Mouse (Mus musculus): ENCODE results near the gene Elf4.

- TF ChIP-seq POLR2A (IDR thresholded peaks at IDR 0.05; ENCODE audit: insufficient read depth, low read depth, low read length) (no peak), CTCF (IDR thresholded peaks at IDR 0.05) (no peak), EP300 (IDR thresholded peaks at IDR 0.05; ENCODE audit: insufficient read depth, low read depth, low read length) (no peak)
Observed at GRCm38 (mm10) chrX:48405141-48405540, 57.8 kb downstream of the Elf4 start.
